Mouse (Mus musculus) midbrain, embryonic 11.5 days (tissue): Measurements from ENCODE around the gene Ifna12. TPM values are rescaled to one million over a fixed set of nuclear protein-coding genes. Genes with fewer than 3 reads are reported as not detected.

Source experiments
- ATAC-seq: fragments of 200-750 bp; cut with Nextera tagmentation; 2 replicates; pipeline ENCODE4 v1.8.0; 2017; ENCODE audit warnings: moderate TSS enrichment, moderate library complexity; ENCODE audit not compliant: low FRiP score
- DNase-seq: peaks from one replicate; pipeline ENCODE4 v3.0.0; 2015; ENCODE audit warnings: low spot score; ENCODE audit errors: missing footprints
- H3K27ac ChIP-seq: fragments of 300-500 bp; sonication (generic); 2 replicates; pipeline ENCODE4 v1.5.1; 2014; ENCODE audit warnings: low read depth, low read length
- H3K27me3 ChIP-seq: fragments of 300-500 bp; sonication (generic); 2 replicates; pipeline ENCODE4 v1.6.1; 2014; ENCODE audit warnings: mild to moderate bottlenecking, low read length, moderate library complexity, mixed read lengths; ENCODE audit not compliant: control insufficient read depth, insufficient read depth
- H3K36me3 ChIP-seq: fragments of 300-500 bp; sonication (generic); 2 replicates; pipeline ENCODE4 v1.6.1; 2014; ENCODE audit warnings: mild to moderate bottlenecking, low read length, moderate library complexity, mixed read lengths; ENCODE audit not compliant: control insufficient read depth, insufficient read depth
- H3K4me1 ChIP-seq: fragments of 300-500 bp; sonication (generic); 2 replicates; pipeline ENCODE4 v1.6.1; 2014; ENCODE audit warnings: low read length; ENCODE audit not compliant: control insufficient read depth, insufficient read depth
- H3K4me2 ChIP-seq: fragments of 300-500 bp; sonication (generic); 2 replicates; pipeline ENCODE4 v1.6.1; 2014; ENCODE audit warnings: mild to moderate bottlenecking, moderate library complexity
- H3K4me3 ChIP-seq: fragments of 300-500 bp; sonication (generic); 2 replicates; pipeline ENCODE4 v1.5.1; 2014; ENCODE audit warnings: low read depth, low read length
- H3K9ac ChIP-seq: fragments of 300-500 bp; sonication (generic); 2 replicates; pipeline ENCODE4 v1.6.1; 2014; ENCODE audit warnings: low read length
- H3K9me3 ChIP-seq: fragments of 300-500 bp; sonication (generic); 2 replicates; pipeline ENCODE4 v1.6.1; 2016; ENCODE audit warnings: low read length; ENCODE audit not compliant: control insufficient read depth
- WGBS: fragments of 180-500 bp; shearing (Covaris S2); extraction: QIAGEN DNeasy Blood & Tissue Kit; methylation state at CpG from one replicate; pipeline ENCODE4 v1.1.7; 2014; 5-methylcytosine and 5-hydroxymethylcytosine counted together
- polyA plus RNA-seq: library from polyadenylated mRNA; unstranded; fragments of >200 nt; fragmentation: Nextera tagmentation; extraction: Ambion mirVana; gene quantifications from 2 replicates; pipeline ENCODE4 v1.2.1, GENCODE M21; 2014

Gene Ifna12
- polyA plus RNA-seq: not detected in 2 replicates

- ATAC-seq: no peak
Measured at GRCm38 (mm10) chr4:88603276-88603675, at the start of gene Ifna12. TSS of gene Ifna12 (minus strand) at chr4:88603376.

GRCm38 (mm10) chr4:88644359-88644758, 41.2 kb upstream of the Ifna12 start, which contains the start of gene Ifna13:
TSS of gene Ifna13 (minus strand) at chr4:88644459.
- no peak within 1 kb of the TSS for H3K4me2 ChIP-seq
- H3K36me3 ChIP-seq: no peaks in the 10 kb centered on the region
- H3K4me1 ChIP-seq: no peaks in the 10 kb centered on the region
- no peak for ATAC-seq
- H3K27ac ChIP-seq: no peak within 1 kb of the TSS
- no peak within 1 kb of the TSS for H3K9ac ChIP-seq
- WGBS: 66% methylated on average over 2 of the region's 2 CpGs
- DNase-seq: no peak
- H3K9me3 ChIP-seq: no peaks in the 10 kb centered on the region; the same call in 1 of the 2 replicates
- no peak within 1 kb of the TSS for H3K4me3 ChIP-seq
- H3K27me3 ChIP-seq: no peaks in the 10 kb centered on the region

More at GRCm38 (mm10) chr4:88603276-88603675, at the start of gene Ifna12:
- Histone ChIP-seq H3K4me1 (no peaks in the 10 kb centered on the region), H3K4me2 (no peak within 1 kb of the TSS), H3K4me3 (no peak within 1 kb of the TSS), H3K36me3 (no peaks in the 10 kb centered on the region), H3K9me3 (no peaks in the 10 kb centered on the region), H3K27me3 (no peaks in the 10 kb centered on the region), H3K27ac (no peak within 1 kb of the TSS), H3K9ac (no peak within 1 kb of the TSS)
- no peak for DNase-seq

- no peak for DNase-seq
- WGBS: 48% methylated on average over 2 of the region's 2 CpGs
- H3K9me3 ChIP-seq: no peaks in the 10 kb centered on the region; the same call in 1 of the 2 replicates
- H3K27ac ChIP-seq: no peak overlapping the region
- H3K4me3 ChIP-seq: no peak overlapping the region
- H3K9ac ChIP-seq: no peak overlapping the region
- H3K4me2 ChIP-seq: no peak overlapping the region
- H3K36me3 ChIP-seq: no peaks in the 10 kb centered on the region
- H3K4me1 ChIP-seq: no peaks in the 10 kb centered on the region
- peak; percentile 18; the same call in 1 of the 2 replicates for ATAC-seq
- no peaks in the 10 kb centered on the region for H3K27me3 ChIP-seq
Measured at GRCm38 (mm10) chr4:88642526-88642925, 39.4 kb upstream of the Ifna12 start.

GRCm38 (mm10) chr4:88641077-88641831, 38.1 kb upstream of the Ifna12 start:
- H3K27ac ChIP-seq: no peak overlapping the region
- peak overlapping the region; percentile 14; the same call in 1 of the 2 replicates for H3K4me3 ChIP-seq
- WGBS: 22% methylated on average over 11 of the region's 11 CpGs
- H3K36me3 ChIP-seq: no peaks in the 10 kb centered on the region
- H3K9me3 ChIP-seq: no peaks in the 10 kb centered on the region; the same call in 1 of the 2 replicates
- peak; percentile 99 for DNase-seq
- no peak overlapping the region for H3K9ac ChIP-seq
- peak; percentile 93 for ATAC-seq
- peak overlapping the region; percentile 34; the same call in 1 of the 2 replicates for H3K4me2 ChIP-seq
- no peaks in the 10 kb centered on the region for H3K27me3 ChIP-seq
- H3K4me1 ChIP-seq: no peaks in the 10 kb centered on the region

GRCm38 (mm10) chr4:88640704-88641076, 37.5 kb upstream of the Ifna12 start:
- Histone ChIP-seq H3K4me3 (peak overlapping the region; percentile 14; the same call in 1 of the 2 replicates), H3K4me1 (no peaks in the 10 kb centered on the region)
- no peak for ATAC-seq

GRCm38 (mm10) chr4:88634311-88634710, 31.1 kb upstream of the Ifna12 start, which contains the start of gene C87499:
TSS of gene C87499 (minus strand) at chr4:88634411.
- no peaks in the 10 kb centered on the region for H3K9me3 ChIP-seq
- no peak within 1 kb of the TSS for H3K9ac ChIP-seq
- H3K27ac ChIP-seq: no peak within 1 kb of the TSS
- 94% methylated on average over 4 of the region's 4 CpGs for WGBS
- no peak within 1 kb of the TSS for H3K4me2 ChIP-seq
- H3K4me1 ChIP-seq: no peaks in the 10 kb centered on the region
- no peaks in the 10 kb centered on the region for H3K36me3 ChIP-seq
- ATAC-seq (no peak), DNase-seq (no peak)
- H3K27me3 ChIP-seq: no peaks in the 10 kb centered on the region
- no peak within 1 kb of the TSS for H3K4me3 ChIP-seq

More at GRCm38 (mm10) chr4:88640704-88641076, 37.5 kb upstream of the Ifna12 start:
- no peak for DNase-seq
- H3K4me2 ChIP-seq: peak overlapping the region; percentile 34; the same call in 1 of the 2 replicates
- H3K36me3 ChIP-seq: no peaks in the 10 kb centered on the region
- no peak overlapping the region for H3K27ac ChIP-seq
- H3K27me3 ChIP-seq: no peaks in the 10 kb centered on the region
- H3K9me3 ChIP-seq: no peaks in the 10 kb centered on the region; the same call in 1 of the 2 replicates
- 76% methylated on average over 8 of the region's 8 CpGs for WGBS
- no peak overlapping the region for H3K9ac ChIP-seq

- no peak within 1 kb of the TSS for H3K27ac ChIP-seq
- no peak for DNase-seq
- no peak within 1 kb of the TSS for H3K4me3 ChIP-seq
- WGBS: 71% methylated on average over 1 of the region's 1 CpGs
- no peaks in the 10 kb centered on the region for H3K36me3 ChIP-seq
- H3K4me1 ChIP-seq: no peaks in the 10 kb centered on the region
- H3K27me3 ChIP-seq: no peaks in the 10 kb centered on the region
- no peak within 1 kb of the TSS for H3K4me2 ChIP-seq
- H3K9ac ChIP-seq: no peak within 1 kb of the TSS
- no peak for ATAC-seq
- no peaks in the 10 kb centered on the region for H3K9me3 ChIP-seq
Measured at GRCm38 (mm10) chr4:88592285-88592684, 10.9 kb downstream of the Ifna12 start, which contains the start of gene Ifna9. TSS of gene Ifna9 (minus strand) at chr4:88592385.

- H3K4me3 ChIP-seq: no peak within 1 kb of the TSS
- DNase-seq (no peak), ATAC-seq (no peak)
- no peaks in the 10 kb centered on the region for H3K27me3 ChIP-seq
- 73% methylated on average over 1 of the region's 1 CpGs for WGBS
- no peak within 1 kb of the TSS for H3K9ac ChIP-seq
- no peak within 1 kb of the TSS for H3K4me2 ChIP-seq
- no peak within 1 kb of the TSS for H3K27ac ChIP-seq
- H3K9me3 ChIP-seq: no peaks in the 10 kb centered on the region
- no peaks in the 10 kb centered on the region for H3K4me1 ChIP-seq
- no peaks in the 10 kb centered on the region for H3K36me3 ChIP-seq
Measured at GRCm38 (mm10) chr4:88571698-88572097, 31.5 kb downstream of the Ifna12 start, which contains the start of gene Ifna14. TSS of gene Ifna14 (minus strand) at chr4:88571798.

- WGBS: 93% methylated on average over 1 of the region's 1 CpGs
- ATAC-seq: no peak
- DNase-seq: no peak
Measured at GRCm38 (mm10) chr4:88561791-88562190, 41.4 kb downstream of the Ifna12 start.

More at GRCm38 (mm10) chr4:88561791-88562190, 41.4 kb downstream of the Ifna12 start:
- Histone ChIP-seq H3K9me3 (no peaks in the 10 kb centered on the region), H3K4me1 (no peaks in the 10 kb centered on the region), H3K9ac (no peak overlapping the region), H3K27ac (no peak overlapping the region), H3K4me3 (no peak overlapping the region), H3K36me3 (no peaks in the 10 kb centered on the region), H3K4me2 (no peak overlapping the region), H3K27me3 (no peaks in the 10 kb centered on the region)
